Mouse (Mus musculus) brain, embryonic 14.5 days (tissue): ENCODE measurements around the gene Plcb1.

Experiments used
- CTCF ChIP-seq: fragments of 200-500 bp; IDR thresholded peaks from 2 replicates; pipeline ENCODE4 v1.5.1; 2012; ENCODE audit warnings: inconsistent platforms, mild to moderate bottlenecking, moderate library complexity, borderline replicate concordance; ENCODE audit not compliant: insufficient read depth, insufficient read length; ENCODE audit errors: extremely low read depth
- POLR2A ChIP-seq: fragments of 200-500 bp; IDR thresholded peaks from 2 replicates; pipeline ENCODE4 v1.6.1; 2012; ENCODE audit warnings: mild to moderate bottlenecking, inconsistent platforms, borderline replicate concordance; ENCODE audit not compliant: poor library complexity, insufficient read depth, insufficient read length, severe bottlenecking; ENCODE audit errors: extremely low read depth

GRCm38 (mm10) chr2:135202390-135202789, 416.5 kb downstream of the Plcb1 start:
- TF ChIP-seq CTCF, result no peak
- no peak for TF ChIP-seq POLR2A
